Mouse (Mus musculus) olfactory bulb, adult 2 months (tissue): ENCODE measurements around the gene Ttll5.

Source experiments
- CTCF ChIP-seq: fragments of 200-500 bp; IDR thresholded peaks from 2 replicates; pipeline ENCODE4 v1.5.1; 2012; ENCODE audit warnings: low read depth, mild to moderate bottlenecking, low read length, moderate library complexity; ENCODE audit not compliant: insufficient read depth
- POLR2A ChIP-seq: fragments of 200-500 bp; IDR thresholded peaks from 2 replicates; pipeline ENCODE4 v1.6.1; 2012; ENCODE audit warnings: mild to moderate bottlenecking, low read depth, low read length, moderate library complexity; ENCODE audit not compliant: insufficient read depth

DNA sequence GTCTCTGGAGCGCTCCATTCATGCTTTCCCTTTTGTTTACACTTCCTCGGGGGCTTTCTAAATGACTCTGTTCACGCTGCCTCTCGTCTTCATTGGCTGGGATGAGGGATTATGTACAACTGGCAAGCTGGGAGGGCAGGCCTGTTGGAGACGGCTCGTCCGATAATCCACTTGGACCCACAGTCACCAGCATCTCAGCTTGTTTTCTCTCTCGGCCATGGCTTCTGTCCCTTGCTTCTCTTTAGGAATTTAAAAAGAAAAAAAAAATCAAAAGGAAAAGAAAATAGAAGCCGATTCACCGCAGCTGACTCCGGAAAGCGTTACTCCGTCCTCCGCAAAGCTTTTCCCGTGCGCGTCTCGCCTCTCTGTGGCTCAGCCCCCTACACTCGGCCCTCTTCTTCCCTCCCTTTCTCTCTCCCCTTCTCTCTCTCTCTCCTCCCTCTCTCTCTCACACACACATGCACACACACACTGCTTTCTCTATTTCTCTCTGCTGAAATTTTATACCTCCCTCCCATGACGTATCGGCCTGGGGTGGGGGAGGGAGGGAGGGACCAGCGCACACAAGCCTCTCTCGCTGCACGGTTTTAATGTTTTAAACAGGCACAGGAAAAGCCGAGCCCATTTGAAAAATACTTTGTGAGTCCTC lies 254.2 kb downstream of the Ttll5 start, which contains the start of gene Tgfb3:
- TF ChIP-seq CTCF (no peak), POLR2A (peak; percentile 29; the same call in 1 of the 2 replicates)
